Mouse (Mus musculus) lung, embryonic 16.5 days (tissue): ENCODE data around the gene Tgm4. TPM values are rescaled to one million over a fixed set of nuclear protein-coding genes. Genes with fewer than 3 reads are reported as not detected.
A peak's percentile ranks its signal among the peaks of the same experiment; 100 is the strongest.

Source experiments
- ATAC-seq: fragments of 200-750 bp; cut with Nextera tagmentation; 2 replicates; pipeline ENCODE4 v1.8.0; 2017; ENCODE audit warnings: low read depth, mild to moderate bottlenecking, moderate library complexity
- H3K27ac ChIP-seq: fragments of 300-500 bp; sonication (generic); 2 replicates; pipeline ENCODE4 v1.5.1; 2014; ENCODE audit warnings: mild to moderate bottlenecking, control low read depth, low read length
- H3K27me3 ChIP-seq: fragments of 300-500 bp; sonication (generic); 2 replicates; pipeline ENCODE4 v1.6.1; 2014; ENCODE audit warnings: low read depth, low read length, mixed read lengths; ENCODE audit not compliant: control insufficient read depth, insufficient read depth
- H3K36me3 ChIP-seq: fragments of 300-500 bp; sonication (generic); 2 replicates; pipeline ENCODE4 v1.6.1; 2014; ENCODE audit warnings: low read length; ENCODE audit not compliant: control insufficient read depth, insufficient read depth
- H3K4me1 ChIP-seq: fragments of 300-500 bp; sonication (generic); replicated peaks from 2 replicates; pipeline ENCODE4 v1.6.1; 2014; ENCODE audit warnings: low read length, mixed read lengths; ENCODE audit not compliant: control insufficient read depth, insufficient read depth
- H3K4me2 ChIP-seq: fragments of 300-500 bp; sonication (generic); 2 replicates; pipeline ENCODE4 v1.6.1; 2014; ENCODE audit warnings: low read depth, low read length, control low read depth
- H3K4me3 ChIP-seq: fragments of 300-500 bp; sonication (generic); 2 replicates; pipeline ENCODE4 v1.5.1; 2014; ENCODE audit warnings: mild to moderate bottlenecking, low read length, control low read depth
- H3K9ac ChIP-seq: fragments of 300-500 bp; sonication (generic); 2 replicates; pipeline ENCODE4 v1.6.1; 2014; ENCODE audit warnings: low read length, control low read depth
- H3K9me3 ChIP-seq: fragments of 300-500 bp; sonication (generic); 2 replicates; pipeline ENCODE4 v1.6.1; 2016; ENCODE audit warnings: low read length; ENCODE audit not compliant: control insufficient read depth
- WGBS: fragments of 180-500 bp; shearing (Covaris S2); extraction: QIAGEN DNeasy Blood & Tissue Kit; methylation state at CpG from one replicate; pipeline ENCODE4 v1.1.7; 2014; 5-methylcytosine and 5-hydroxymethylcytosine counted together
- polyA plus RNA-seq: library from polyadenylated mRNA; unstranded; fragments of >200 nt; fragmentation: Nextera tagmentation; extraction: Ambion mirVana; gene quantifications from 2 replicates; pipeline ENCODE4 v1.2.1, GENCODE M21; 2015

Tgm4 gene
- polyA plus RNA-seq, 1 experiment from 2014 or later, result 0.26 TPM

GRCm38 (mm10) chr9:123031496-123032246, 2.9 kb upstream of the Tgm4 start:
- no peak overlapping the region for H3K4me2 ChIP-seq
- WGBS, result 69% methylated on average over 13 of the region's 13 CpGs
- ATAC-seq, result no peak
- no peaks in the 10 kb centered on the region for H3K9me3 ChIP-seq
- H3K4me1 ChIP-seq, result no peaks in the 10 kb centered on the region
- no peak overlapping the region for H3K9ac ChIP-seq
- no peak overlapping the region for H3K4me3 ChIP-seq
- no peaks in the 10 kb centered on the region for H3K27me3 ChIP-seq
- no peaks in the 10 kb centered on the region for H3K36me3 ChIP-seq
- H3K27ac ChIP-seq, result no peak overlapping the region

DNA sequence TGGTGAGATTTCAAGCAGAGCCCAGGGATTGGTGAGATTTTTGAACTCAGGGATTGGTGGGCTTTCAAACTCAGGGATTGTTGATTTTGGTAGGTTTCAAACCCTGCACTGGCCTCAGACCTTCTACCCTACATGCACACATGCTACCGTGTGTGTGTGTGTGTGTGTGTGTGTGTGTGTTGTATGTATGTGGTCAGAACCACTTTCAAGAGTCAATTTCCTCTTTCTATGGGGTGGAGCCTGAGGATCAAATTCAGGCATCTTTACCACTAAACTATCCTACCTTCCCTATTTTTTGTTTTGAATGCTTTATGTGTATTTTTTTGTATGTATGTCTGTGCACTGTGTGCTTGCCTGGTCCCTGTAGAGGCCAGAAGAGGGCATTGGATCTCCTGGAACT, 13.1 kb downstream of the Tgm4 start:
- no peaks in the 10 kb centered on the region for H3K9me3 ChIP-seq
- no peak for ATAC-seq
- WGBS, result 88% methylated on average over 1 of the region's 1 CpGs
- H3K4me1 ChIP-seq, result no peaks in the 10 kb centered on the region
- H3K27ac ChIP-seq, result no peak overlapping the region
- H3K27me3 ChIP-seq, result no peaks in the 10 kb centered on the region
- H3K4me2 ChIP-seq, result no peak overlapping the region
- H3K4me3 ChIP-seq, result no peak overlapping the region
- no peak overlapping the region for H3K9ac ChIP-seq
- no peaks in the 10 kb centered on the region for H3K36me3 ChIP-seq

DNA sequence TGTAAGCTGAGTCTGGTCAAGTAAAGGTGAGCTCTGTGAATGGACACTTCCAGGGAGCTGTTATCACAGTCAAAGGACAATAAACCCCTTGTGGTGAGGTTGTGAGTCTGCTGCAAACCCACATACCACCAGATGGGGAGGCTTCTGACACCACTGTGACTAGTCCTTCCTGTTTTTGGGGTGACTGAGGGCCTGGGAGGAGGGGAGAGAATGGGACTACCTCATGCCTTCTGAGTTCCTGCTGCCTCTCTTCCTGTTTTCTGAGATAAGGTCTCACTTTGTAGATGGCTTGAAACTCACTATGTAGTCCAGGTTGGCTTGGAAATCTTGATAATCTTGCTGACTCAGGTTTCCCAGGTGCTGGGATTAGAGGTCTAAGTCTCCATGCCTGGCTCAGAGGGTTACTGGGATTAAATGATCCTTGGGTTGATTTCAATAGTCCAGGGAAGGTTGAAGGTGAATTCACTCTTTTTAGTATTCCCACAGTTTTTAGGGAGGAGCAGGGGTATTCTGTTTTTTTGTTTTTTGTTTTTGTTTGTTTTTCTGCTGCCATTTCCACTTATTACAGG, 24.3 kb downstream of the Tgm4 start:
- Histone ChIP-seq H3K9me3 (no peaks in the 10 kb centered on the region), H3K4me3 (no peak overlapping the region), H3K27ac (no peak overlapping the region), H3K4me1 (no peaks in the 10 kb centered on the region), H3K9ac (no peak overlapping the region), H3K36me3 (no peaks in the 10 kb centered on the region), H3K27me3 (no peaks in the 10 kb centered on the region), H3K4me2 (no peak overlapping the region)
- ATAC-seq, result no peak

- Histone ChIP-seq H3K27ac (no peak overlapping the region), H3K4me3 (no peak overlapping the region), H3K4me2 (no peak overlapping the region), H3K4me1 (no peaks in the 10 kb centered on the region), H3K36me3 (no peaks in the 10 kb centered on the region), H3K9ac (no peak overlapping the region), H3K27me3 (no peaks in the 10 kb centered on the region), H3K9me3 (no peaks in the 10 kb centered on the region)
- WGBS, result 72% methylated on average over 3 of the region's 3 CpGs
- no peak for ATAC-seq
Observed at GRCm38 (mm10) chr9:123060172-123060571, 25.6 kb downstream of the Tgm4 start.

DNA sequence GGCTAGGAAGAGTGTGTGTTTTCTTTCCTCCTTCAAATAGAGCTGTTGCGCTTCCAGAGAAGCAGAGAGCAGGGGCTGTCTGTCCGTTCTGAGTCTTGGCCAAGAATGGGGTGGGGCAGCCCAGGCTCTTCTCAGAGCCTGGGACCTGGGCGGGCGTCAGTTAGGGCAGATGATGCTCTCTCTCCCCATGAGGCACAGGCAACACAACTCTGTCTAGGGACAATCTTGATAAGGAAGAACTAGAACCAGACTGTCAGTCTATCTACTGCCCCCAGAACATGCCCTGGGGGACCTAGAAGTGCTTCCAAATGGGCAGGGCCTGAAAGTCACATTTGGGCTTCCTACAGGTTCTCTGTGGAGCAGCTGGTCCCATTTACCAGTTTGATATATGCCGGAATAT, 44.6 kb downstream of the Tgm4 start:
- no peak overlapping the region for H3K4me3 ChIP-seq
- no peaks in the 10 kb centered on the region for H3K4me1 ChIP-seq
- H3K4me2 ChIP-seq, result no peak overlapping the region
- 83% methylated on average over 5 of the region's 5 CpGs for WGBS
- no peak overlapping the region for H3K9ac ChIP-seq
- no peaks in the 10 kb centered on the region for H3K9me3 ChIP-seq
- H3K27me3 ChIP-seq, result no peaks in the 10 kb centered on the region
- ATAC-seq, result no peak
- H3K36me3 ChIP-seq, result peaks cover 29% of the 10 kb centered on the region
- H3K27ac ChIP-seq, result no peak overlapping the region

DNA sequence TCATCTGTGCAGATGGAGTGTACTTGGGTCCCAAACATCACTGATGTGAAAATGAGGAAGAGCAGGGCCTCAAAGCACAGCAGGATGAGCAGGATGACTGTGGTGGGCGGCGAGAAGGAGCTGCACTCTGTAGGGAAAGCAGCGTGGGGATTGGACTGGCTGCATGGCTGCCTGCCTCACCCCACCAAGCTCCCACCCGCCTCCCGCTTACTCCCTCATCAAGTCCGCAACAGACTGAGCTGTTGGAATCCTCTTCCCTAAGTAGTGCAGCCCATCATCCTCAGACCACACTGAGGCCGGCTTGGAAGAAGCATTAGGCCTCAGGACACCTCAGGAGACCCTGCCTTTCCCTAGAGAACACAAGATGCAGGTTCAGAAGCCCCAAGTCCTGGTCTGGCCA, 45.8 kb downstream of the Tgm4 start:
- no peak overlapping the region for H3K27ac ChIP-seq
- H3K9me3 ChIP-seq, result no peaks in the 10 kb centered on the region
- no peak overlapping the region for H3K4me2 ChIP-seq
- peaks cover 28% of the 10 kb centered on the region for H3K36me3 ChIP-seq
- no peaks in the 10 kb centered on the region for H3K4me1 ChIP-seq
- H3K9ac ChIP-seq, result no peak overlapping the region
- no peak for ATAC-seq
- H3K27me3 ChIP-seq, result no peaks in the 10 kb centered on the region
- no peak overlapping the region for H3K4me3 ChIP-seq
- WGBS, result 84% methylated on average over 7 of the region's 7 CpGs

- H3K9ac ChIP-seq, result no peak overlapping the region
- H3K4me1 ChIP-seq, result no peaks in the 10 kb centered on the region
- no peak overlapping the region for H3K4me2 ChIP-seq
- 77% methylated on average over 1 of the region's 1 CpGs for WGBS
- no peak overlapping the region for H3K4me3 ChIP-seq
- no peaks in the 10 kb centered on the region for H3K27me3 ChIP-seq
- no peak for ATAC-seq
- H3K9me3 ChIP-seq, result no peaks in the 10 kb centered on the region
- H3K36me3 ChIP-seq, result peaks cover 31% of the 10 kb centered on the region
- no peak overlapping the region for H3K27ac ChIP-seq
Observed at GRCm38 (mm10) chr9:123080796-123081195, 46.3 kb downstream of the Tgm4 start.

GRCm38 (mm10) chr9:123085373-123085772, 50.8 kb downstream of the Tgm4 start:
- Histone ChIP-seq H3K4me2 (no peak overlapping the region), H3K36me3 (peaks cover 42% of the 10 kb centered on the region), H3K4me3 (no peak overlapping the region), H3K27me3 (no peaks in the 10 kb centered on the region), H3K9ac (no peak overlapping the region), H3K9me3 (no peaks in the 10 kb centered on the region), H3K27ac (no peak overlapping the region; the same call in 1 of the 2 replicates), H3K4me1 (no peaks in the 10 kb centered on the region)
- peak; percentile 91 for ATAC-seq
- WGBS, result 51% methylated on average over 1 of the region's 1 CpGs

DNA sequence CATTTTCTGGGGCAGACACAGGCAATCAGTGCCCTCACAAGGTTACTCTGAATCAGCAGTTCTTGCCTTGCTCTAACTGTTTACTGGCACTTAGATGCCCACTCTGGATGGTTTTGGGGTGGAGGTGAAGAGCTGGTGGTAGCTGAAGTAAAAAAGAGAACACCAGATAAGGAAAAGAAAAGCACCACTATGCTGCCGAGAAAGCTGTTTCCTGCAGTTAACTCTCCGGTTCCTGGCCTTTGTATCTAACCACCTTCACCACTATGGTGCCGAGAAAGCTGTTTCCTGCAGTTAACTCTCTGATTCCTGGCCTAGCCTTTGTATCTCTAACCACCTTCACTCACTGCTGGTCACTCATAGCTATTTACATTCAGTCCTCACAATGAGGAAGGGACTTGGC, 53.0 kb downstream of the Tgm4 start:
- no peak for ATAC-seq
- no peak overlapping the region for H3K27ac ChIP-seq
- no peaks in the 10 kb centered on the region for H3K9me3 ChIP-seq
- H3K4me1 ChIP-seq, result no peaks in the 10 kb centered on the region
- 50% methylated on average over 3 of the region's 3 CpGs for WGBS
- H3K4me2 ChIP-seq, result no peak overlapping the region
- no peaks in the 10 kb centered on the region for H3K27me3 ChIP-seq
- H3K9ac ChIP-seq, result no peak overlapping the region
- no peak overlapping the region for H3K4me3 ChIP-seq
- H3K36me3 ChIP-seq, result peaks cover 39% of the 10 kb centered on the region
